Mouse (Mus musculus): Measurements from ENCODE around the gene 4933402J07Rik. TPM values are rescaled to one million over a fixed set of nuclear protein-coding genes. Genes with fewer than 3 reads are reported as not detected.
A peak's percentile ranks its signal among the peaks of the same experiment; 100 is the strongest.

Gene 4933402J07Rik
- polyA plus RNA-seq, 1 experiment from 2014 or later = not detected

- H3K9ac ChIP-seq = peak overlapping the region; percentile 21; the same call in 1 of the 2 replicates
- H3K4me3 ChIP-seq (replicated peaks) = peak overlapping the region; percentile 27
- no peaks in the 10 kb centered on the region for H3K27me3 ChIP-seq
- peaks cover 13% of the 10 kb centered on the region for H3K4me1 ChIP-seq
- peak; percentile 69 for ATAC-seq (ENCODE audit: insufficient number of reproducible peaks, low FRiP score, low TSS enrichment, low read depth)
- no peaks in the 10 kb centered on the region for H3K36me3 ChIP-seq
- WGBS = 10% methylated on average over 13 of the region's 13 CpGs
- H3K9me3 ChIP-seq (replicated peaks) = no peaks in the 10 kb centered on the region
- H3K27ac ChIP-seq (replicated peaks) = peak overlapping the region; percentile 68
- H3K4me2 ChIP-seq (replicated peaks) = peak overlapping the region; percentile 57
These were observed 6.3 kb downstream of the 4933402J07Rik start for GRCm38 (mm10) chr8:87569706-87570563.

- peak overlapping the region; percentile 21; the same call in 1 of the 2 replicates for H3K9ac ChIP-seq
- WGBS = 3% methylated on average over 8 of the region's 8 CpGs
- H3K4me1 ChIP-seq = peaks cover 13% of the 10 kb centered on the region
- H3K4me3 ChIP-seq (replicated peaks) = peak overlapping the region; percentile 27
- peak; percentile 72 for ATAC-seq (ENCODE audit: insufficient number of reproducible peaks, low FRiP score, low TSS enrichment, low read depth)
- H3K27ac ChIP-seq (replicated peaks) = peak overlapping the region; percentile 68
- peak overlapping the region; percentile 57 for H3K4me2 ChIP-seq (replicated peaks)
- no peaks in the 10 kb centered on the region for H3K9me3 ChIP-seq (replicated peaks)
- H3K36me3 ChIP-seq = no peaks in the 10 kb centered on the region
- no peaks in the 10 kb centered on the region for H3K27me3 ChIP-seq
These were observed 6.9 kb downstream of the 4933402J07Rik start for GRCm38 (mm10) chr8:87570564-87570855.

- 6% methylated on average over 7 of the region's 7 CpGs for WGBS
- no peak overlapping the region for H3K9ac ChIP-seq
- ATAC-seq (ENCODE audit: insufficient number of reproducible peaks, low FRiP score, low TSS enrichment, low read depth) = no peak
- H3K9me3 ChIP-seq (replicated peaks) = no peaks in the 10 kb centered on the region
- peak overlapping the region; percentile 27 for H3K4me3 ChIP-seq (replicated peaks)
- H3K27me3 ChIP-seq = no peaks in the 10 kb centered on the region
- peak overlapping the region; percentile 68; the same call in 1 of the 2 replicates for H3K27ac ChIP-seq (replicated peaks)
- H3K4me1 ChIP-seq = peaks cover 13% of the 10 kb centered on the region
- peak overlapping the region; percentile 57 for H3K4me2 ChIP-seq (replicated peaks)
- no peaks in the 10 kb centered on the region for H3K36me3 ChIP-seq
These were observed 7.2 kb downstream of the 4933402J07Rik start for GRCm38 (mm10) chr8:87570880-87571279.

- H3K9me3 ChIP-seq (replicated peaks) = no peaks in the 10 kb centered on the region
- no peak overlapping the region for H3K27ac ChIP-seq (replicated peaks)
- no peaks in the 10 kb centered on the region for H3K4me1 ChIP-seq
- no peak overlapping the region for H3K4me3 ChIP-seq (replicated peaks)
- no peak overlapping the region for H3K4me2 ChIP-seq (replicated peaks)
- H3K9ac ChIP-seq = no peak overlapping the region
- ATAC-seq (ENCODE audit: insufficient number of reproducible peaks, low FRiP score, low TSS enrichment, low read depth) = no peak
- H3K36me3 ChIP-seq = no peaks in the 10 kb centered on the region
- 0% methylated on average over 2 of the region's 2 CpGs for WGBS
- no peaks in the 10 kb centered on the region for H3K27me3 ChIP-seq
These were observed 30.6 kb downstream of the 4933402J07Rik start for GRCm38 (mm10) chr8:87594272-87594671.

GRCm38 (mm10) chr8:87602731-87603130 is 39.1 kb downstream of the 4933402J07Rik start:
- 78% methylated on average over 2 of the region's 2 CpGs for WGBS

GRCm38 (mm10) chr8:87609110-87609509 is 45.5 kb downstream of the 4933402J07Rik start:
- H3K4me1 ChIP-seq = no peaks in the 10 kb centered on the region
- no peaks in the 10 kb centered on the region for H3K36me3 ChIP-seq
- no peak overlapping the region for H3K4me3 ChIP-seq (replicated peaks)
- H3K4me2 ChIP-seq (replicated peaks) = no peak overlapping the region
- H3K9me3 ChIP-seq (replicated peaks) = no peaks in the 10 kb centered on the region
- ATAC-seq (ENCODE audit: insufficient number of reproducible peaks, low FRiP score, low TSS enrichment, low read depth) = no peak
- H3K27me3 ChIP-seq = no peaks in the 10 kb centered on the region
- no peak overlapping the region for H3K9ac ChIP-seq
- 91% methylated on average over 7 of the region's 7 CpGs for WGBS
- H3K27ac ChIP-seq (replicated peaks) = no peak overlapping the region

More at GRCm38 (mm10) chr8:87602731-87603130, 39.1 kb downstream of the 4933402J07Rik start:
- H3K27ac ChIP-seq (replicated peaks) = no peak overlapping the region
- no peaks in the 10 kb centered on the region for H3K9me3 ChIP-seq (replicated peaks)
- H3K36me3 ChIP-seq = no peaks in the 10 kb centered on the region
- H3K27me3 ChIP-seq = no peaks in the 10 kb centered on the region
- no peak overlapping the region for H3K4me2 ChIP-seq (replicated peaks)
- no peak overlapping the region for H3K4me3 ChIP-seq (replicated peaks)
- no peak overlapping the region for H3K9ac ChIP-seq
- H3K4me1 ChIP-seq = no peaks in the 10 kb centered on the region
- no peak for ATAC-seq (ENCODE audit: insufficient number of reproducible peaks, low FRiP score, low TSS enrichment, low read depth)

- Histone ChIP-seq H3K4me2 (replicated peaks) (no peak overlapping the region), H3K4me3 (replicated peaks) (no peak overlapping the region), H3K27ac (replicated peaks) (no peak overlapping the region), H3K4me1 (no peaks in the 10 kb centered on the region), H3K27me3 (no peaks in the 10 kb centered on the region), H3K36me3 (no peaks in the 10 kb centered on the region), H3K9ac (no peak overlapping the region), H3K9me3 (replicated peaks) (no peaks in the 10 kb centered on the region)
- ATAC-seq (ENCODE audit: insufficient number of reproducible peaks, low FRiP score, low TSS enrichment, low read depth) = no peak
- WGBS = 82% methylated on average over 4 of the region's 4 CpGs
These were observed 46.1 kb downstream of the 4933402J07Rik start for GRCm38 (mm10) chr8:87609651-87610192.

GRCm38 (mm10) chr8:87613701-87614100 is 50.0 kb downstream of the 4933402J07Rik start:
- H3K4me1 ChIP-seq = no peaks in the 10 kb centered on the region
- H3K4me3 ChIP-seq (replicated peaks) = no peak overlapping the region
- H3K9me3 ChIP-seq (replicated peaks) = no peaks in the 10 kb centered on the region
- H3K9ac ChIP-seq = no peak overlapping the region
- H3K4me2 ChIP-seq (replicated peaks) = no peak overlapping the region
- 86% methylated on average over 1 of the region's 1 CpGs for WGBS
- ATAC-seq (ENCODE audit: insufficient number of reproducible peaks, low FRiP score, low TSS enrichment, low read depth) = no peak
- no peaks in the 10 kb centered on the region for H3K36me3 ChIP-seq
- no peak overlapping the region for H3K27ac ChIP-seq (replicated peaks)
- no peaks in the 10 kb centered on the region for H3K27me3 ChIP-seq

GRCm38 (mm10) chr8:87619118-87619517 is 55.5 kb downstream of the 4933402J07Rik start:
- Histone ChIP-seq H3K36me3 (no peaks in the 10 kb centered on the region), H3K27ac (replicated peaks) (no peak overlapping the region), H3K9ac (no peak overlapping the region), H3K4me3 (replicated peaks) (no peak overlapping the region), H3K4me2 (replicated peaks) (no peak overlapping the region), H3K27me3 (no peaks in the 10 kb centered on the region), H3K9me3 (replicated peaks) (no peaks in the 10 kb centered on the region), H3K4me1 (0 out of 2 replicates have a peak, but pooled peaks cover 3% of the 10 kb centered on the region)
- 48% methylated on average over 7 of the region's 7 CpGs for WGBS
- no peak for ATAC-seq (ENCODE audit: insufficient number of reproducible peaks, low FRiP score, low TSS enrichment, low read depth)

- Histone ChIP-seq H3K4me2 (replicated peaks) (no peak overlapping the region), H3K9ac (no peak overlapping the region), H3K4me1 (0 out of 2 replicates have a peak, but pooled peaks cover 3% of the 10 kb centered on the region), H3K4me3 (replicated peaks) (no peak overlapping the region), H3K27ac (replicated peaks) (no peak overlapping the region), H3K27me3 (no peaks in the 10 kb centered on the region), H3K9me3 (replicated peaks) (no peaks in the 10 kb centered on the region), H3K36me3 (no peaks in the 10 kb centered on the region)
- no peak for ATAC-seq (ENCODE audit: insufficient number of reproducible peaks, low FRiP score, low TSS enrichment, low read depth)
- WGBS = 67% methylated on average over 2 of the region's 2 CpGs
These were observed 55.9 kb downstream of the 4933402J07Rik start for GRCm38 (mm10) chr8:87619529-87619928.

GRCm38 (mm10) chr8:87620225-87620624 is 56.6 kb downstream of the 4933402J07Rik start:
- 0 out of 2 replicates have a peak, but pooled peaks cover 3% of the 10 kb centered on the region for H3K4me1 ChIP-seq
- H3K27ac ChIP-seq (replicated peaks) = no peak overlapping the region
- 63% methylated on average over 6 of the region's 6 CpGs for WGBS
- ATAC-seq (ENCODE audit: insufficient number of reproducible peaks, low FRiP score, low TSS enrichment, low read depth) = no peak
- H3K4me2 ChIP-seq (replicated peaks) = no peak overlapping the region
- H3K9me3 ChIP-seq (replicated peaks) = no peaks in the 10 kb centered on the region
- H3K4me3 ChIP-seq (replicated peaks) = no peak overlapping the region
- H3K9ac ChIP-seq = no peak overlapping the region
- no peaks in the 10 kb centered on the region for H3K36me3 ChIP-seq
- no peaks in the 10 kb centered on the region for H3K27me3 ChIP-seq
